Mouse (Mus musculus): ENCODE measurements around the gene Ubxn4.
"Not testable (repeated sequence)": the region's sequence is repeated elsewhere in the genome, so short reads cannot be mapped to it uniquely, and the experiment has no call there.

Ubxn4 gene

GRCm38 (mm10) chr1:128314665-128315064, 70.9 kb downstream of the Ubxn4 start:
- DNase-seq: no peak

GRCm38 (mm10) chr1:128319266-128319665, 75.5 kb downstream of the Ubxn4 start:
- DNase-seq: not testable (repeated sequence)

GRCm38 (mm10) chr1:128323026-128323643, 79.4 kb downstream of the Ubxn4 start:
- no peak for DNase-seq

DNA sequence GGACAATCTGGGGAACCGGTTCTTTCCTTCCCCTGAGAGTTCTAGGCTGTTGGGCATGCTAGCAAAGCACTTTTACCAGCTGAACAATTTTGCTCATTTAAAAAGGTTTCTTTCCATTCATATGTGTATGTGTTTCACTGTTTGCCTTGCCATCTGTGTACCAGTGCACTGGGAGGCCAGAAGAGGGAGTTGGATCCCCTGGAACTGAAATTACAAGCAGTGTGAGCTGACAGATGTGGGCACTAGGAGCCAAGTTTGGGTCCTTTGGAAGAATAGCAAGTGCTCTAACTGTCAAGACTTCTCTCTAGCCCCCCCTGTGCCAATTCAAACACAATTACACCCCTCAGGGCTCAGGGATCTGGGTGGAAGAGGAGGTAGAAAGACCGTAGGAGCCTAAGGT, 81.0 kb downstream of the Ubxn4 start:
- DNase-seq: no peak

DNA sequence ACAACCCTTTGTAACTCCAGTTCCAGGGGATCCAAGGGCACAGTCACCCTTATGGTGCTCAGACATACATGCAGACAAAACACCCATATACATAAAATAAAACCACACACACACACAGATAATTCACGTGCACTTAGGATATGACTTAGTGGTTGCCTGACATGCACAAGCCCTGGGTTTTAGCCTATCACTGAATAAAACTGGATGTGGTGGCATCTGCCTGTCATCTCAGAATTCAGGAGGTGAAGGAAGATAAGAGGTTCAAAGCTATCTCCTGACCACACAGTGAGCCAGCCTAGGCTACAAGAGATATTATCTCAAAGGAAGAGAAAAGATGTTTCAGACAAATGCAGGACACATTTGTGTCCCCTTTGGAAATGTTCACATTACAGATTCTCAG, 83.4 kb downstream of the Ubxn4 start:
- no peak for DNase-seq

DNA sequence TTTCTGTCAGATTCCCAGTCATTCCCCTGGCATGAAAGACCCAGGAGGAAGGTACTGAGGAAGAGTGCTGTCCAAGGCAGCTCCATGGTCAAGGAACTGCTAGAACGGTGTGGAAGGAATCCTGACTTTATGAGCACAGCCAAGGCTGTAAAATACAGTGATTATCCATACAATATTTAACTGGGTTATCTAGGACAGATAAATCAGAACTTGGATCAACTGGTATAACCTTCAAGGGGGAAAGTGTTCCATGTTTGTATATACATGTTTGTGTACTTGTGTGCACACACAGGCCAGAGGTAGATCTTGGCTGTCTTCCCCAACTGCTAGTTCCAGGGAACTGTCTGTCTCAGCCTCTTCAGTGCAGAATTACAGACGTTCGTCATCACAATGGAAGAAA, 84.5 kb downstream of the Ubxn4 start, which contains the start of gene Lct:
Lct (minus strand) TSS at position 101 of the 400 bp plus-strand sequence.
- DNase-seq: no peak

All from kidney, postnatal 4 days (tissue).